Mouse (Mus musculus): ENCODE data around the gene Tmem129.

DNA sequence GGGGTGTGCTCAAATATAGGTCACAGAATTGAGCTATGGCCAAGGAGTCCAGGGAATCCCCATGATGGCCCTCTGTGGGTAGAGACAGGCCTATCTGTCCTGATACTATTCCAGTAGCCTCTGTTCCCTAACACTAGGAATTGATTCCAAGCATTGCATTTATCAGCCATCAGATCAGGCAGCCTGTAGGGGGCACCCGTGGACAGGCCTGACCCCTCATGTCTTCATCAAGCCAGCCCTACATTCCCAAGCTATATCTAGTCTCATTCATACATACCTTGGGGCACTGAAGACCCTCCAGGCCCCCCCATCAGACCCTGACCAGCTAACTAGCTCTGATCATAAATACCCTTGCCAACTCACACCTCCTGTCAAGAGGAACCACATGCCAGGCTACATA, 17.7 kb upstream of the Tmem129 start:
- peak; percentile 51; the same call in 1 of the 2 replicates for TF ChIP-seq CTCF (IDR thresholded peaks at IDR 0.05; ENCODE audit: borderline replicate concordance, insufficient read depth, low read length)
- TF ChIP-seq POLR2A (IDR thresholded peaks at IDR 0.05; ENCODE audit: low read depth, low read length), result no peak

Measured in embryonic fibroblast, embryonic 13.5 days (primary cell).